Mouse (Mus musculus) frontal cortex, adult (tissue): ENCODE data around the gene Inpp5b.

Source experiments
- ATAC-seq: cut with Nextera tagmentation; 2 replicates; pipeline ENCODE4 v1.9.2; 2017; ENCODE audit warnings: mild to moderate bottlenecking, moderate library complexity, mixed read lengths; ENCODE audit not compliant: low TSS enrichment

Gene Inpp5b

DNA sequence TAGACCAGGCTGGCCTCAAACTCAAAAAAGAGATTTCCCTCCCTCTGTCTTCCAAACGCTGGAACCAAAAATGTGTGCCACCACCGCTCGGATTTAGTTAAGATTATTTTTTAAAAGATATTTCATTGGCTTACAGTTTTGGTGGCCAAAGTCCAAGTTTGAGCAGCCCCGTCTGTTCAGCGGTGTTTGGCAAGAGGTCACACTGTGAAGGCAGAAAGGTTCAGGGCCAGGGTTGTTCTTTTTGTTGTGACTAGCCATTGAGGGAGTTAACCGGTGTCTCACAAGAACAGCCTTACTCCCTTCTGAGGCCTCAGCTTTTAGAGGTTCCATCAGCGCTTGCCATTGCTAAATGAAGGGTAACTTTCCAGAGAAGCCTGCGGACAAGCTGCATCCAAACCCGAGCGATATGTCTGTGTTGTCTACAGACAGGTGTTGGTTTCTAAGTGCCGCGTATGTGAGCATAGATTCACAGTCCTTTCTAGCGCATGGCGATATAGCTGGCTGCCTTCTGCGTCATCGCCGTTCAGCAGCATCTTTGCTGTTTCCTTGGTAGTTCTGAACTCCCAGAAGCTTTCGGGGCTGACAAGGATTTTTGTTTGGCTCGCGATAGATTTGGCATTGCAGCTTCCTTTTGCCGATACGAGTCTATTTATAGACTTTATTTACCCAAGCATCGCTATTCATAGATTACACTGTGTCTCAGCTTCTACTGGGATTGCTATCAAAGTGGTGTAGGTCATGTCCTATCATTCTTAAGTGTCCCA lies 24.3 kb downstream of the Inpp5b start:
- peak; percentile 38; the same call in 1 of the 2 replicates for ATAC-seq

- 0 out of 2 replicates have a peak, but pooled peaks have one; percentile 1 for ATAC-seq
These were observed 24.9 kb downstream of the Inpp5b start for GRCm38 (mm10) chr4:124766566-124766940.

- peak; percentile 57; the same call in 1 of the 2 replicates for ATAC-seq
These were observed 27.4 kb downstream of the Inpp5b start for GRCm38 (mm10) chr4:124768963-124769591.

- peak; percentile 56 for ATAC-seq
These were observed 29.0 kb downstream of the Inpp5b start for GRCm38 (mm10) chr4:124770624-124771023.

GRCm38 (mm10) chr4:124772125-124772524 lies 30.5 kb downstream of the Inpp5b start:
- no peak for ATAC-seq

DNA sequence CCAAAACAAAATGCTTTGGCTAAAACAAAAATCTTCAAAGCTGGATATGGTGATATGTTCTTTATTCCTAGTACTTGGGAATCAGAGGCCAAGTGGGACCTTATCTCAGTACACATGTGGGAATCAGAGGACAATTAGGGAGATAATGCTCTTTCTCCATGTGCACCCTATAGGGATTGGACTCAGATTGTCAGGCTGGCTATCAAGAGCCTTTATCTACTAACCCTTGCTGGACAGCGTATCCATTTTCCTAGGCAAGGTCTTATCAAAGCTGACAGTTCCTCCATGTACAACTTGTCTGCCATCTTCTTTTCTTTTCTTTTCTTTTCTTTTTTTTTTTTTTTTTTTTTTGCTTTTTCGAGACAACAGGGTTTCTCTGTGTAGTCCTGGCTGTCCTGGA lies 31.8 kb downstream of the Inpp5b start:
- no peak for ATAC-seq

GRCm38 (mm10) chr4:124773995-124774394 lies 32.3 kb downstream of the Inpp5b start:
- no peak for ATAC-seq

- ATAC-seq: no peak
These were observed 32.8 kb downstream of the Inpp5b start for GRCm38 (mm10) chr4:124774429-124774828.

GRCm38 (mm10) chr4:124781361-124781760 lies 39.7 kb downstream of the Inpp5b start:
- ATAC-seq: no peak

- ATAC-seq: no peak
These were observed 40.7 kb downstream of the Inpp5b start for GRCm38 (mm10) chr4:124782395-124782794.

- ATAC-seq: no peak
These were observed 42.3 kb downstream of the Inpp5b start for GRCm38 (mm10) chr4:124783937-124784336.

- ATAC-seq: no peak
These were observed 48.4 kb downstream of the Inpp5b start for GRCm38 (mm10) chr4:124790013-124790412.

DNA sequence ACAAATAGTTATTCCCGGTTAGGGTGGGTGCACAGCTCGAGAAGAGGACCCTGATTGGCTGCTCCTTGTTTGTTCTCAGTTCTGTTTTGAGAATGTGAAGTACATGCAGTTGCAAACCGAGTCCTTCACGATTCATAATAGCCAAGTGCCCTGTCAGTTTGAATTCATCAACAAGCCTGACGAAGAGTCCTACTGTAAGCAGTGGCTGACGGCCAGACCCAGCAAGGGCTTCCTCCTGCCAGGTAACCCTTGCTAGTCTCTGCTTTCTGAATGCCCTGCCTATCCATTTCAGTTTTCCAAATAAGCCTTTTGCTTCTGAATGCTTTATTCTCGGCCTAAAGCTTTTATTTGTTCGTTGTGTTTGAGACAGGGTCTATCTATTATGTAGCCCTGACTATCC lies 50.5 kb downstream of the Inpp5b start:
- ATAC-seq: no peak

- ATAC-seq: no peak
These were observed 54.5 kb downstream of the Inpp5b start for GRCm38 (mm10) chr4:124796141-124796540.

GRCm38 (mm10) chr4:124796913-124797312 lies 55.3 kb downstream of the Inpp5b start:
- no peak for ATAC-seq

DNA sequence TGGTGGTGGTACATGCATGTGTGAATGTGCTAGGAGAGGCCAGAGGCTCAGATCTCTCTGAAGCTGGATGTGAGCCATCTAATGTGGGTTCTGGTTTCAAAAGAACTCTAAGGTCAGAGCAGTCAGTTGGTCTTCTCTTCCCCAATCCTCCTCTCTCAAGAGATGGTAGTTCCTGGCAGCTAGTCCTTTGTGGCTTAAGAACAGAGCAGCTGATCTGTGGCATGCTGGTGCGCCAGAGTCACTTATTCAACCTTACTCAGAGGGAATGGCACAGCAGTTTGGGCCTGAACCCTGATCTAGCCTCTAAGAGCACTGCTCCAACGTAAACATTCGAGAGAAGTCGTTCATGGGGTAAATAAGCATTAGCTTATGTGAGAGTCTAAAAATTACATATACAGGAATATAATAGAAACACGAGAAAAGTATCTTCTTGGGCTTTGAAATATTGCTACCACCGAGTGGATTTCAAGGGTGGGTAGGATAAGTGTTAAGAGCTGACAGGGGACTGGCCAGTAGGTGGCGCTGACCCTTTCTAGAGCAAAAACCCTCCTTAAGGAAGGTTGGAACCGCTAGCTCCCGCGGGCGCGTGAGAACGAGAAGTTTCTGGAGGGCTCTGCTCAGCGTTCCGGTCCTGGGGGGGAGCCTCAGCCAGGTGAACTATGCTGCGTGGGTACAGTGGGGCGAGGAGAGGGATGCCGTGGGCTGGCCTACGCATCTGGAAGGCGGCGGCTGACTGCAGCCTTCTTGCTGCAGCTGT lies 60.1 kb downstream of the Inpp5b start, which contains the start of gene Mtf1:
Mtf1 (plus strand) TSS at position 553 of the 757 bp plus-strand sequence.
- ATAC-seq: peak; percentile 71

GRCm38 (mm10) chr4:124802309-124803260 lies 60.9 kb downstream of the Inpp5b start:
- peak; percentile 97 for ATAC-seq

DNA sequence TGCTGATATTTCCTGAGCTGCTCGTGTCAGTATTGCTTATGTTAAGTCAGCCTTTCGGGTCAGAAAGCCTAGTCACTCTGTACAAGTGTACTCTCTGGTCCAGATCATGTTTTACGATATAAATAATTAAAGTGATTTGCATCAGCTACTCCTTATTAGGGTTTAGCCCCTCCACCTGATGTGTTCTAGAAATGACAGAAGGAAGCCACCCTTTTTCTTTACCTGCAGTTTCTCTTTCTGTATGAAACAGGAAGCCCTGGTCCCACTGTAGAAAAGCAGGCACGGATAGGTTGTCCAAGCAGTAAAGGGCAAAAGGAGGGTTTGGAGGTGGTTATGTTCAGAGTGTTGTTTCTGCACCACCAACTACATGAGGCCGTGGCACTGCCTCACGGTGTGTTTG lies 61.8 kb downstream of the Inpp5b start:
- ATAC-seq: no peak

DNA sequence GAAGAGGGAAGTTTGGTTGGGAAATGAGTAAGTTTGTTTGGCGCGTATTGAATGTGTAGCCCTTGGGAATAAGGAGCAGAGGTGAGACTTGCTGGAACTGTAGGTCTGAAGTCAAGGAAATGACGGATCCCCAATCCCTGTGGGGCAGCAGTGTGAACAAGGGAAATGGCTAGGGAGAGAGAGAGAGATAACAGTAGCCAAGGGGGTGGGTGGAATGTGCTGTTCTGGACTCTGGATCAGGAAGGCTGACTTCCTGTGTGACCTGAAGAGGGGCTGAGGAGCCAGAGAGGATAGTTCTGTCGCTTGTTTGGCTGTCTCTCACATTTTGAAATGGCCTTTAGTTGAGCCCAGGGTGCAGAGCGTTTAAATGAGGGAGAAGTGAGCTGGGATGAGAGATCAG lies 66.9 kb downstream of the Inpp5b start:
- no peak for ATAC-seq

- no peak for ATAC-seq
These were observed 67.7 kb downstream of the Inpp5b start for GRCm38 (mm10) chr4:124809136-124809883.

- ATAC-seq: no peak
These were observed 68.4 kb downstream of the Inpp5b start for GRCm38 (mm10) chr4:124810056-124810455.
